Comparison of ENCODE assay signal across 11 mouse cellular contexts in the genomic region with DNA sequence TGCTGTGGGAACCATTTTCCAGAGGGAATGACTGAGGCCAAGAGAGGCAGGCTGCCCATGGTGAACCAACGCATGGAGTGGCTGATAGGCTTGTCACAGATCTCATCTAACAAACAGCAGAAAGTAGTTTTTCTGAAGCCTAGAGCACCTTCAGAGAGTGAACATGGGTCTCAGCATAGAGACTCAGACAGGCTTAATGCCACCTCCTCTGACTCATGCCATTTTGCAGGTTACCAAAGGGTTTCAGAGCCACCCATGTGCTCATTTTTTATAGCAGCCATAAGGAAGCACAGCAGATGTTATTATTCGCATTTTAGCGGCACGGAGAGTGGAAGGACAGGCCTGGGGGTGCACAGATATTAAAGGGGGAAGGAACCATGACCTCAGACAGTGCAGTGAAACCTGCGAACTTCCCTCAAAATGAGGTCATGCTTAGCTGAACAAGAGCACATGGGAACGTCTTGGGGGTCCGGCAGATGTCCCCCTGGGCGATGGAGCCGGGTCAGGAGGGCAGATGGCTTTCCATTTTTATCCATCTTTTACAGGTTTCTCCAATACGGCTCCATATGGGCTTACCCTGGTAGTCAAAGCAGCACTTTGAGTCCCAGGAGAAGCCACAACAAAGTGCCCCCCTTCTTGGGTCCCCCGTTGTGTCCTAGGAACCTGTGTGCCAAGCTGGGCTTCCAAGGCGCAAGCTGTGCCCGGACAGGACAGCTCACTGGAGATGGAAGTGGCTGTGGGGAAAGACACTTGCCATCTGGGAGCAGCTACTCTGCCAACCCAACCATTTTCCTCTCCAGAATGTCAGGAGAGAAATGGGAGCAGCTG.
DNase-seq lines count a peak whose midpoint lies in the region; ATAC-seq and TF ChIP-seq lines count a peak whose summit lies in the region.
"Had no signal": no experiment of that assay in that cellular context is flagged by ENCODE, and none has a peak within 500 bp of the region (broad histone marks: within the 10 kb centered on the region; RNA-seq: fewer than 3 reads in every experiment).

No protein-coding gene starts in this region.

- no peak for TF ChIP-seq POLR2A in cerebellum, adult 2 months (IDR thresholded peaks at IDR 0.05; ENCODE audit: borderline replicate concordance, insufficient read depth, low read length)

- H3K4me3 ChIP-seq in intestine, postnatal 0 days (ENCODE audit: low read depth, low read length): no peak overlapping the region
- H3K4me3 ChIP-seq in intestine, embryonic 15.5 days (replicated peaks): no peak overlapping the region
- no peak overlapping the region for H3K4me3 ChIP-seq in cerebellum, adult 2 months (replicated peaks; ENCODE audit: insufficient read depth, low read depth, low read length)
- no peak overlapping the region for H3K4me3 ChIP-seq in kidney, embryonic 16.5 days (ENCODE audit: low read length)
- H3K4me3 ChIP-seq: erythroblast, embryonic 14.5 days; hindbrain, embryonic 12.5 days; megakaryocyte, embryonic 14.5 days had no signal

- no peak for TF ChIP-seq CTCF in intestine, postnatal 0 days (IDR thresholded peaks at IDR 0.05; ENCODE audit: low read depth)
- no peak for TF ChIP-seq CTCF in cerebellum, adult 2 months (IDR thresholded peaks at IDR 0.05; ENCODE audit: borderline replicate concordance, insufficient read depth, low read depth, low read length)

- peak; percentile 32 for ATAC-seq in intestine, postnatal 0 days
- no peak for ATAC-seq in intestine, embryonic 15.5 days
- ATAC-seq in kidney, embryonic 16.5 days (ENCODE audit: low FRiP score, low TSS enrichment): no peak

- H3K27ac ChIP-seq in intestine, postnatal 0 days (ENCODE audit: low read depth, low read length): no peak overlapping the region
- H3K27ac ChIP-seq in intestine, embryonic 15.5 days: no peak overlapping the region
- H3K27ac ChIP-seq in cerebellum, adult 2 months (ENCODE audit: insufficient read depth, low read length): peak overlapping the region; percentile 94
- H3K27ac ChIP-seq in kidney, embryonic 16.5 days (ENCODE audit: low read length): no peak overlapping the region
- H3K27ac ChIP-seq: hindbrain, embryonic 12.5 days had no signal

- peak; percentile 14 for DNase-seq in brain, embryonic 18.5 days (ENCODE audit: low read depth, low spot score)
- DNase-seq in cerebellum, adult 2 months: peak; percentile 95 to 99
- DNase-seq in large intestine, adult 2 months (ENCODE audit: low read depth, low spot score): peak; percentile 55
- DNase-seq in ovary, postnatal 10 days (ENCODE audit: low spot score): no peak
- DNase-seq: gastrocnemius, postnatal 36 days had no signal

- WGBS in intestine, postnatal 0 days: 71% methylated on average over 13 of the region's 13 CpGs
- WGBS in intestine, embryonic 15.5 days: 77% methylated on average over 13 of the region's 13 CpGs
- WGBS in cerebellum, adult 2 months: 9% methylated on average over 13 of the region's 13 CpGs
- WGBS in large intestine, adult 2 months: 57% methylated on average over 13 of the region's 13 CpGs
- WGBS in kidney, embryonic 16.5 days: 75% methylated on average over 13 of the region's 13 CpGs

- peaks cover 3% of the 10 kb centered on the region; the same call in 1 of the 2 replicates for H3K9me3 ChIP-seq in intestine, postnatal 0 days (ENCODE audit: control insufficient read depth)
- no peaks in the 10 kb centered on the region for H3K9me3 ChIP-seq in intestine, embryonic 15.5 days
- no peaks in the 10 kb centered on the region for H3K9me3 ChIP-seq in kidney, embryonic 16.5 days (ENCODE audit: low read length)
- H3K9me3 ChIP-seq: hindbrain, embryonic 12.5 days had no signal

- no peaks in the 10 kb centered on the region for H3K27me3 ChIP-seq in intestine, postnatal 0 days (replicated peaks; ENCODE audit: control insufficient read depth, insufficient read depth, low read length)
- H3K27me3 ChIP-seq in intestine, embryonic 15.5 days (replicated peaks): no peaks in the 10 kb centered on the region
- no peaks in the 10 kb centered on the region for H3K27me3 ChIP-seq in cerebellum, adult 2 months (ENCODE audit: control insufficient read depth, insufficient read depth, low read length)
- no peaks in the 10 kb centered on the region for H3K27me3 ChIP-seq in kidney, embryonic 16.5 days (ENCODE audit: insufficient read depth, low read length)
- H3K27me3 ChIP-seq: hindbrain, embryonic 12.5 days had no signal

- H3K4me2 ChIP-seq in intestine, postnatal 0 days (replicated peaks; ENCODE audit: low read depth): no peak overlapping the region
- no peak overlapping the region for H3K4me2 ChIP-seq in intestine, embryonic 15.5 days (replicated peaks)
- no peak overlapping the region for H3K4me2 ChIP-seq in kidney, embryonic 16.5 days (replicated peaks; ENCODE audit: low read depth, low read length)
- H3K4me2 ChIP-seq: hindbrain, embryonic 12.5 days had no signal

- H3K9ac ChIP-seq in intestine, postnatal 0 days (ENCODE audit: low read depth, low read length): no peak overlapping the region
- no peak overlapping the region for H3K9ac ChIP-seq in intestine, embryonic 15.5 days
- no peak overlapping the region for H3K9ac ChIP-seq in kidney, embryonic 16.5 days (replicated peaks; ENCODE audit: low read length)
- H3K9ac ChIP-seq: hindbrain, embryonic 12.5 days had no signal

- no peaks in the 10 kb centered on the region for H3K36me3 ChIP-seq in intestine, postnatal 0 days (ENCODE audit: control insufficient read depth, insufficient read depth)
- no peaks in the 10 kb centered on the region for H3K36me3 ChIP-seq in intestine, embryonic 15.5 days
- no peaks in the 10 kb centered on the region for H3K36me3 ChIP-seq in kidney, embryonic 16.5 days (ENCODE audit: insufficient read depth, low read length)
- H3K36me3 ChIP-seq: hindbrain, embryonic 12.5 days had no signal

- peaks cover 2% of the 10 kb centered on the region; the same call in 1 of the 2 replicates for H3K4me1 ChIP-seq in intestine, postnatal 0 days (replicated peaks; ENCODE audit: control insufficient read depth, insufficient read depth, low read length)
- H3K4me1 ChIP-seq in intestine, embryonic 15.5 days (replicated peaks): peaks cover 16% of the 10 kb centered on the region; the same call in 1 of the 2 replicates
- peaks cover 36% of the 10 kb centered on the region for H3K4me1 ChIP-seq in cerebellum, adult 2 months (ENCODE audit: control insufficient read depth, insufficient read depth, low read length)
- peaks cover 12% of the 10 kb centered on the region; the same call in 1 of the 2 replicates for H3K4me1 ChIP-seq in kidney, embryonic 16.5 days (ENCODE audit: insufficient read depth, low read length)
